Mouse (Mus musculus): Measurements from ENCODE around the gene Zfp493.
A peak's percentile ranks its signal among the peaks of the same experiment; 100 is the strongest.
"Not testable (repeated sequence)": the region's sequence is repeated elsewhere in the genome, so short reads cannot be mapped to it uniquely, and the experiment has no call there.

Gene Zfp493

GRCm38 (mm10) chr13:67779265-67780221 lies at the start of gene Zfp493:
TSS of gene Zfp493 (plus strand) at chr13:67779693.
- DNase-seq = peak; percentile 63 to 68

- DNase-seq = not testable (repeated sequence)
Observed at GRCm38 (mm10) chr13:67734391-67734790, 45.1 kb upstream of the Zfp493 start.

- no peak for DNase-seq
Observed at GRCm38 (mm10) chr13:67742941-67743340, 36.6 kb upstream of the Zfp493 start.

GRCm38 (mm10) chr13:67743896-67744295 lies 35.6 kb upstream of the Zfp493 start:
- no peak for DNase-seq

GRCm38 (mm10) chr13:67754333-67755306 lies 24.9 kb upstream of the Zfp493 start, which contains the start of gene Zfp85:
TSS of gene Zfp85 (minus strand) at chr13:67755228.
- DNase-seq = peak; percentile 52 to 60

- DNase-seq = no peak
Observed at GRCm38 (mm10) chr13:67755761-67756160, 23.7 kb upstream of the Zfp493 start.

- DNase-seq = no peak
Observed at GRCm38 (mm10) chr13:67759966-67760365, 19.5 kb upstream of the Zfp493 start.

- no peak for DNase-seq
Observed at GRCm38 (mm10) chr13:67763031-67763768, 16.3 kb upstream of the Zfp493 start.

GRCm38 (mm10) chr13:67791921-67792455 lies 12.5 kb downstream of the Zfp493 start:
- DNase-seq = no peak

GRCm38 (mm10) chr13:67798618-67799017 lies 19.1 kb downstream of the Zfp493 start:
- DNase-seq = no peak

- DNase-seq = not testable (repeated sequence)
Observed at GRCm38 (mm10) chr13:67799151-67799550, 19.7 kb downstream of the Zfp493 start.

GRCm38 (mm10) chr13:67811651-67812210 lies 32.2 kb downstream of the Zfp493 start:
- no peak for DNase-seq

- DNase-seq = no peak
Observed at GRCm38 (mm10) chr13:67812961-67813709, 33.6 kb downstream of the Zfp493 start.

- DNase-seq = peak; percentile 79 to 81
Observed at GRCm38 (mm10) chr13:67813710-67814660, 34.5 kb downstream of the Zfp493 start, which contains the start of gene Zfp273. TSS of gene Zfp273 (plus strand) at chr13:67813740.

GRCm38 (mm10) chr13:67818636-67819035 lies 39.1 kb downstream of the Zfp493 start:
- DNase-seq = no peak

- DNase-seq = peak; percentile 59 to 61
Observed at GRCm38 (mm10) chr13:67830911-67831336, 51.4 kb downstream of the Zfp493 start, which contains the start of gene Gm10037. TSS of gene Gm10037 (plus strand) at chr13:67831106.

GRCm38 (mm10) chr13:67833137-67833536 lies 53.6 kb downstream of the Zfp493 start:
- DNase-seq = not testable (repeated sequence)
